ENCODE assay signal across 9 mouse cellular contexts in the genomic region with DNA sequence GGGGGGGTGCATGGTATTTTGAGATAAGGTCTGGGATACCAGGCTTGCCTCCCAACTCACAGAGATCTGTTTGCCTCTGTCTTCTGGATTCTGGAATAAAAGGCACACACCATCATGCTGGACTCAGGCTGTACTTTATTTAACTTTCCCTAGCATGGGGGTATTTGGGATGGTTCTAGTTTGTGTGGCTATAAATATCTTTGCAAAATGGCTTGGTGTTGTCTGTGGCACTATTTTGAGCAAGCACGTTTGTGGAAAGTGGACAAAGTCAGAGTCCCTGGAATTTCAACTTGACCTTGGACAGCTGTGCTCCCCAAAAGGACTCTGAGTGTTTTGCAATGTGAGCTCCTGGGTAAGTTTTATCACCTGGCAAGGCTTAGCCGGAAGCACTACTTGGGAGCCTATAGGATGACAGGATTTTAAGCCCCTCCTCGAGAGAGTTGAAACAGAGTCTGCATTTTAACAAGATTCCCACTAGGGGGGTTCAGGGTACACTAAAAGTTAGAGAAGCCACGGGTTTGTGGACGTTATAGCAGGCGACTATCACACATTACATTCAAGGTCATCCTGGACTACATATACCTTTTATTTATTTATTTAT. TPM values are rescaled to one million over a fixed set of nuclear protein-coding genes. Genes with fewer than 3 reads are reported as not detected.
DNase-seq lines count a peak whose midpoint lies in the region; ATAC-seq lines count a peak whose summit lies in the region.
"Had no signal": no experiment of that assay in that cellular context is flagged by ENCODE, and none has a peak within 500 bp of the region (broad histone marks: within the 10 kb centered on the region; RNA-seq: fewer than 3 reads in every experiment).

No protein-coding gene starts in this region.

- H3K4me1 ChIP-seq in midbrain, embryonic 14.5 days (ENCODE audit: control insufficient read depth, insufficient read depth, low read length) = no peaks in the 10 kb centered on the region
- H3K4me1 ChIP-seq in midbrain, embryonic 16.5 days (ENCODE audit: control insufficient read depth, insufficient read depth, low read length) = no peaks in the 10 kb centered on the region
- H3K4me1 ChIP-seq in embryonic facial prominence, embryonic 13.5 days = no peaks in the 10 kb centered on the region
- no peaks in the 10 kb centered on the region for H3K4me1 ChIP-seq in kidney, embryonic 14.5 days (ENCODE audit: control insufficient read depth, insufficient read depth, low read length)

- no peaks in the 10 kb centered on the region for H3K9me3 ChIP-seq in midbrain, embryonic 14.5 days (ENCODE audit: control insufficient read depth, low read length)
- no peaks in the 10 kb centered on the region for H3K9me3 ChIP-seq in midbrain, embryonic 16.5 days (replicated peaks; ENCODE audit: control insufficient read depth, low read length, poor library complexity, severe bottlenecking)
- no peaks in the 10 kb centered on the region for H3K9me3 ChIP-seq in embryonic facial prominence, embryonic 13.5 days
- H3K9me3 ChIP-seq in kidney, embryonic 14.5 days (ENCODE audit: control insufficient read depth, low read length) = no peaks in the 10 kb centered on the region

- ATAC-seq in midbrain, embryonic 14.5 days (ENCODE audit: low FRiP score, low TSS enrichment) = no peak
- ATAC-seq in midbrain, embryonic 16.5 days = no peak
- 0 out of 2 replicates have a peak, but pooled peaks have one; percentile 43 for ATAC-seq in embryonic facial prominence, embryonic 13.5 days (ENCODE audit: insufficient number of reproducible peaks, insufficient read depth, low FRiP score, low TSS enrichment, low read depth)
- peak; percentile 65 for ATAC-seq in kidney, embryonic 14.5 days (ENCODE audit: low FRiP score, low TSS enrichment)
- ATAC-seq in cerebellum, adult (ENCODE audit: insufficient number of reproducible peaks, low FRiP score, low TSS enrichment) = no peak

- 25% methylated on average over 6 of the region's 6 CpGs for WGBS in midbrain, embryonic 14.5 days
- WGBS in midbrain, embryonic 16.5 days = 25% methylated on average over 6 of the region's 6 CpGs
- 16% methylated on average over 6 of the region's 6 CpGs for WGBS in embryonic facial prominence, embryonic 13.5 days
- 12% methylated on average over 6 of the region's 6 CpGs for WGBS in kidney, embryonic 14.5 days

- H3K4me2 ChIP-seq in midbrain, embryonic 14.5 days (ENCODE audit: low read length) = no peak overlapping the region
- H3K4me2 ChIP-seq in midbrain, embryonic 16.5 days (ENCODE audit: low read length) = no peak overlapping the region
- H3K4me2 ChIP-seq in embryonic facial prominence, embryonic 13.5 days = no peak overlapping the region
- H3K4me2 ChIP-seq in kidney, embryonic 14.5 days (replicated peaks; ENCODE audit: low read depth, low read length) = no peak overlapping the region

- no peak overlapping the region for H3K9ac ChIP-seq in midbrain, embryonic 14.5 days (replicated peaks; ENCODE audit: low read length)
- no peak overlapping the region for H3K9ac ChIP-seq in midbrain, embryonic 16.5 days (ENCODE audit: low read depth, low read length)
- H3K9ac ChIP-seq in embryonic facial prominence, embryonic 13.5 days = no peak overlapping the region
- no peak overlapping the region for H3K9ac ChIP-seq in kidney, embryonic 14.5 days (ENCODE audit: low read depth, low read length)

- no peak overlapping the region for H3K27ac ChIP-seq in midbrain, embryonic 14.5 days (replicated peaks; ENCODE audit: low read depth, low read length)
- no peak overlapping the region for H3K27ac ChIP-seq in midbrain, embryonic 16.5 days (ENCODE audit: low read length)
- H3K27ac ChIP-seq in embryonic facial prominence, embryonic 13.5 days = no peak overlapping the region
- H3K27ac ChIP-seq in kidney, embryonic 14.5 days (ENCODE audit: low read depth, low read length) = no peak overlapping the region

- H3K36me3 ChIP-seq in midbrain, embryonic 14.5 days (ENCODE audit: control insufficient read depth, insufficient read depth, low read length) = no peaks in the 10 kb centered on the region
- no peaks in the 10 kb centered on the region for H3K36me3 ChIP-seq in midbrain, embryonic 16.5 days (ENCODE audit: control insufficient read depth, insufficient read depth, low read length)
- H3K36me3 ChIP-seq in embryonic facial prominence, embryonic 13.5 days = no peaks in the 10 kb centered on the region
- no peaks in the 10 kb centered on the region for H3K36me3 ChIP-seq in kidney, embryonic 14.5 days (ENCODE audit: control insufficient read depth, insufficient read depth, low read length)

- peak; percentile 66 for DNase-seq in midbrain, embryonic 14.5 days
- peak; percentile 65 for DNase-seq in retina, embryonic 14.5 days (ENCODE audit: low spot score)
- no peak for DNase-seq in gastrocnemius, postnatal 10 days
- no peak for DNase-seq in urinary bladder, adult 18-20 months (ENCODE audit: low spot score in 2 of 2)

- no peaks in the 10 kb centered on the region for H3K27me3 ChIP-seq in midbrain, embryonic 14.5 days (ENCODE audit: control insufficient read depth, insufficient read depth, low read length)
- no peaks in the 10 kb centered on the region for H3K27me3 ChIP-seq in midbrain, embryonic 16.5 days (ENCODE audit: control insufficient read depth, insufficient read depth, low read depth, low read length)
- H3K27me3 ChIP-seq in embryonic facial prominence, embryonic 13.5 days = no peaks in the 10 kb centered on the region
- no peaks in the 10 kb centered on the region for H3K27me3 ChIP-seq in kidney, embryonic 14.5 days (ENCODE audit: control insufficient read depth, insufficient read depth, low read length)

- no peak overlapping the region for H3K4me3 ChIP-seq in midbrain, embryonic 14.5 days (replicated peaks; ENCODE audit: low read depth, low read length)
- H3K4me3 ChIP-seq in midbrain, embryonic 16.5 days (ENCODE audit: low read depth, low read length) = no peak overlapping the region
- no peak overlapping the region for H3K4me3 ChIP-seq in embryonic facial prominence, embryonic 13.5 days
- no peak overlapping the region for H3K4me3 ChIP-seq in kidney, embryonic 14.5 days (ENCODE audit: low read length)

RNA-seq across cellular contexts. Expression of a gene that starts 0.7 kb away (rescaled TPM):
- polyA plus RNA-seq in midbrain, embryonic 14.5 days (2014; fragmentation: Nextera tagmentation; extraction: Ambion mirVana) = 12.7 and 13.1 TPM in 2 replicates
- polyA plus RNA-seq in midbrain, embryonic 16.5 days (2015; fragmentation: Nextera tagmentation; extraction: Ambion mirVana) = 16.9 and 18.7 TPM in 2 replicates
- polyA plus RNA-seq in embryonic facial prominence, embryonic 13.5 days (2015; fragmentation: Nextera tagmentation; extraction: Ambion mirVana) = 14.4 and 15.8 TPM in 2 replicates
- 12.0 and 13.1 TPM in 2 replicates for polyA plus RNA-seq in kidney, embryonic 14.5 days (2014; fragmentation: Nextera tagmentation; extraction: Ambion mirVana)
- total RNA-seq in gastrocnemius, postnatal 10 days (2021) = 10 to 100 TPM; 16.3 to 16.9 TPM

RNA-seq across cellular contexts. Expression of a gene that starts 20.7 kb away (rescaled TPM):
- polyA plus RNA-seq in midbrain, embryonic 14.5 days (2014; fragmentation: Nextera tagmentation; extraction: Ambion mirVana) = not detected in 2 replicates
- 0.62 and 1.7 TPM in 2 replicates for polyA plus RNA-seq in midbrain, embryonic 16.5 days (2015; fragmentation: Nextera tagmentation; extraction: Ambion mirVana)
- not detected in 2 replicates for polyA plus RNA-seq in embryonic facial prominence, embryonic 13.5 days (2015; fragmentation: Nextera tagmentation; extraction: Ambion mirVana)
- 1.3 and 1.7 TPM in 2 replicates for polyA plus RNA-seq in kidney, embryonic 14.5 days (2014; fragmentation: Nextera tagmentation; extraction: Ambion mirVana)
- total RNA-seq in gastrocnemius, postnatal 10 days (2021) = not detected
- polyA plus RNA-seq: frontal cortex, adult 2 months had no signal

RNA-seq across cellular contexts. Expression of a gene that starts 52.6 kb away (rescaled TPM):
- polyA plus RNA-seq in midbrain, embryonic 14.5 days (2014; fragmentation: Nextera tagmentation; extraction: Ambion mirVana) = 12.9 and 14.0 TPM in 2 replicates
- polyA plus RNA-seq in midbrain, embryonic 16.5 days (2015; fragmentation: Nextera tagmentation; extraction: Ambion mirVana) = 9.3 and 10.7 TPM in 2 replicates
- polyA plus RNA-seq in embryonic facial prominence, embryonic 13.5 days (2015; fragmentation: Nextera tagmentation; extraction: Ambion mirVana) = 10.4 and 12.5 TPM in 2 replicates
- polyA plus RNA-seq in kidney, embryonic 14.5 days (2014; fragmentation: Nextera tagmentation; extraction: Ambion mirVana) = 21.5 and 23.2 TPM in 2 replicates
- total RNA-seq in gastrocnemius, postnatal 10 days (2021) = 10 to 100 TPM; 43.8 to 45.4 TPM

Comparison
In these comparisons a context has a peak if more than half of its experiments do, and no peak if none do; other contexts are left out.
1. ATAC-seq: peak in embryonic facial prominence, embryonic 13.5 days (single experiment) and kidney, embryonic 14.5 days (single experiment); none in midbrain, embryonic 14.5 days (single experiment), midbrain, embryonic 16.5 days (single experiment) and cerebellum, adult (single experiment).
2. DNase-seq: peak in midbrain, embryonic 14.5 days (single experiment) and retina, embryonic 14.5 days (single experiment); none in gastrocnemius, postnatal 10 days (single experiment) and urinary bladder, adult 18-20 months (0 of 2).